Mouse (Mus musculus): Measurements from ENCODE around the gene Fgf3. TPM values are rescaled to one million over a fixed set of nuclear protein-coding genes. Genes with fewer than 3 reads are reported as not detected.

Gene Fgf3
- polyA plus RNA-seq (2012; ENCODE audit: insufficient read depth, insufficient read length, missing spikeins), result not detected in 2 replicates

GRCm38 (mm10) chr7:144837891-144838488 is at the start of gene Fgf3:
TSS of gene Fgf3 (plus strand) at chr7:144838083.
- TF ChIP-seq POLR2A (IDR thresholded peaks at IDR 0.05; ENCODE audit: borderline replicate concordance, low read depth, low read length), result no peak
- no peak for TF ChIP-seq CTCF (IDR thresholded peaks at IDR 0.05; ENCODE audit: low read depth, low read length)
- no peak within 1 kb of the TSS for H3K27ac ChIP-seq (ENCODE audit: insufficient read depth, low read depth, low read length)
- H3K4me3 ChIP-seq (ENCODE audit: insufficient read depth, low read length), result no peak within 1 kb of the TSS
- H3K4me1 ChIP-seq (ENCODE audit: control insufficient read depth, insufficient read depth, low read length), result no peaks in the 10 kb centered on the region

GRCm38 (mm10) chr7:144788631-144789030 is 49.3 kb upstream of the Fgf3 start:
- Histone ChIP-seq H3K27ac (ENCODE audit: insufficient read depth, low read depth, low read length) (no peak overlapping the region), H3K4me3 (ENCODE audit: insufficient read depth, low read length) (no peak overlapping the region), H3K4me1 (ENCODE audit: control insufficient read depth, insufficient read depth, low read length) (no peaks in the 10 kb centered on the region)
- no peak for TF ChIP-seq POLR2A (IDR thresholded peaks at IDR 0.05; ENCODE audit: borderline replicate concordance, low read depth, low read length)
- no peak for TF ChIP-seq CTCF (IDR thresholded peaks at IDR 0.05; ENCODE audit: low read depth, low read length)

- Histone ChIP-seq H3K4me1 (ENCODE audit: control insufficient read depth, insufficient read depth, low read length) (no peaks in the 10 kb centered on the region), H3K4me3 (ENCODE audit: insufficient read depth, low read length) (no peak overlapping the region)
Measured at GRCm38 (mm10) chr7:144789601-144790556, 48.0 kb upstream of the Fgf3 start.

GRCm38 (mm10) chr7:144791426-144791825 is 46.5 kb upstream of the Fgf3 start:
- TF ChIP-seq CTCF (IDR thresholded peaks at IDR 0.05; ENCODE audit: low read depth, low read length) (no peak), POLR2A (IDR thresholded peaks at IDR 0.05; ENCODE audit: borderline replicate concordance, low read depth, low read length) (no peak)
- H3K4me3 ChIP-seq (ENCODE audit: insufficient read depth, low read length), result no peak overlapping the region
- H3K27ac ChIP-seq (ENCODE audit: insufficient read depth, low read depth, low read length), result no peak overlapping the region
- no peaks in the 10 kb centered on the region for H3K4me1 ChIP-seq (ENCODE audit: control insufficient read depth, insufficient read depth, low read length)

More at GRCm38 (mm10) chr7:144789601-144790556, 48.0 kb upstream of the Fgf3 start:
- no peak for TF ChIP-seq POLR2A (IDR thresholded peaks at IDR 0.05; ENCODE audit: borderline replicate concordance, low read depth, low read length)
- no peak for TF ChIP-seq CTCF (IDR thresholded peaks at IDR 0.05; ENCODE audit: low read depth, low read length)
- no peak overlapping the region for H3K27ac ChIP-seq (ENCODE audit: insufficient read depth, low read depth, low read length)

- no peak overlapping the region for H3K27ac ChIP-seq (ENCODE audit: insufficient read depth, low read depth, low read length)
- no peak for TF ChIP-seq CTCF (IDR thresholded peaks at IDR 0.05; ENCODE audit: low read depth, low read length)
- no peak for TF ChIP-seq POLR2A (IDR thresholded peaks at IDR 0.05; ENCODE audit: borderline replicate concordance, low read depth, low read length)
- no peaks in the 10 kb centered on the region for H3K4me1 ChIP-seq (ENCODE audit: control insufficient read depth, insufficient read depth, low read length)
- no peak overlapping the region for H3K4me3 ChIP-seq (ENCODE audit: insufficient read depth, low read length)
Measured at GRCm38 (mm10) chr7:144793296-144793695, 44.6 kb upstream of the Fgf3 start.

DNA sequence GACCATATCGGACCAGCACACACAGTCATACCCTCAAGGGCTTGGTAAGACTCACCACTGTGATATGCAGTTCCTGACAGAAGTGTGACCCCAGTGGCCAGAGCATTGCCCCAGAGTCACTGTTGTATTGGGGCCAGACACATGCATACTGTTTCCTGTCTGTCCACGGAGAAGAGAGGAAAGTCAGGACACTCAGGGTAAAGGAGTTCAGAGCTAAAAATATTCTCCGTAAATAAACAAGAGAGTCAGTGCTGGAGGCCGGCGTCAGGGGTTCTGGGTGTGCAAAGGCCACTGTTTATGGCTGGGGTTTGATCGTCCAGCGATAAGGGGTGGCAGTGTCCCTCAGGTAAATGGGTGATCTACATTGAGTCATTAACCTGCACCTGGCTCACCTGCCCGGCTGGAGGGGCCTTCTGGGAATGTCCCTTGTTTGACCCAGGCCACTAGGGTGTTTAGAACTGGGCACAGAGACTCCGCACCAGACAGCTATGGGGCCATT is 41.9 kb upstream of the Fgf3 start:
- no peaks in the 10 kb centered on the region for H3K4me1 ChIP-seq (ENCODE audit: control insufficient read depth, insufficient read depth, low read length)
- H3K27ac ChIP-seq (ENCODE audit: insufficient read depth, low read depth, low read length), result no peak overlapping the region
- no peak for TF ChIP-seq CTCF (IDR thresholded peaks at IDR 0.05; ENCODE audit: low read depth, low read length)
- TF ChIP-seq POLR2A (IDR thresholded peaks at IDR 0.05; ENCODE audit: borderline replicate concordance, low read depth, low read length), result no peak
- H3K4me3 ChIP-seq (ENCODE audit: insufficient read depth, low read length), result no peak overlapping the region

GRCm38 (mm10) chr7:144796986-144797735 is 40.7 kb upstream of the Fgf3 start:
- Histone ChIP-seq H3K27ac (ENCODE audit: insufficient read depth, low read depth, low read length) (no peak overlapping the region), H3K4me3 (ENCODE audit: insufficient read depth, low read length) (no peak overlapping the region), H3K4me1 (ENCODE audit: control insufficient read depth, insufficient read depth, low read length) (no peaks in the 10 kb centered on the region)
- TF ChIP-seq POLR2A (IDR thresholded peaks at IDR 0.05; ENCODE audit: borderline replicate concordance, low read depth, low read length) (no peak), CTCF (IDR thresholded peaks at IDR 0.05; ENCODE audit: low read depth, low read length) (no peak)

DNA sequence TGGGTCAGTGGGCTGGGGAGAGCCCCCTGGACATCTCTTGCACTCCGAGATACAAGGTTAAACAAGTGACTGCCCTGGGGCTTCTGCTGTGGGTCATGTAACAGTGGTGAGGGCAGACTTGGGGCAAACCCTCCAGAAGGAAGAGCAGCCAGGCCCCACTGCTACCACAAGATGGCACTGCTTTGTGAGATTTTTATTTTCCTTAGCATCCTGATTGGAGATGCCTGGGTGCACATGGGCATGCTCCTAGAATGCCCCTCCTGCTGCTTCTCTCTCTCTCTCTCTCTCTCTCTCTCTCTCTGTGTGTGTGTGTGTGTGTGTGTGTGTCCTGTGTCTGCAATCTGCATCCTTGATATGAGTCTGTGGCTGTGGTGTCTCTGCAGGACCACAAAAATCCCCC is 39.4 kb upstream of the Fgf3 start:
- no peak overlapping the region for H3K27ac ChIP-seq (ENCODE audit: insufficient read depth, low read depth, low read length)
- H3K4me1 ChIP-seq (ENCODE audit: control insufficient read depth, insufficient read depth, low read length), result no peaks in the 10 kb centered on the region
- H3K4me3 ChIP-seq (ENCODE audit: insufficient read depth, low read length), result no peak overlapping the region
- TF ChIP-seq CTCF (IDR thresholded peaks at IDR 0.05; ENCODE audit: low read depth, low read length) (no peak), POLR2A (IDR thresholded peaks at IDR 0.05; ENCODE audit: borderline replicate concordance, low read depth, low read length) (no peak)

GRCm38 (mm10) chr7:144807036-144807435 is 30.8 kb upstream of the Fgf3 start:
- Histone ChIP-seq H3K4me1 (ENCODE audit: control insufficient read depth, insufficient read depth, low read length) (no peaks in the 10 kb centered on the region), H3K27ac (ENCODE audit: insufficient read depth, low read depth, low read length) (no peak overlapping the region), H3K4me3 (ENCODE audit: insufficient read depth, low read length) (no peak overlapping the region)
- TF ChIP-seq CTCF (IDR thresholded peaks at IDR 0.05; ENCODE audit: low read depth, low read length) (no peak), POLR2A (IDR thresholded peaks at IDR 0.05; ENCODE audit: borderline replicate concordance, low read depth, low read length) (no peak)

All from bone marrow macrophage, adult 2 months (primary cell).